Mouse (Mus musculus): ENCODE measurements at regions not wholly inside any gene's neighbourhood (a gene's known extent, or its start where the extent isn't known, plus 50 kb on each side); places are given as distances from the start of the nearest gene placed in this dataset.
"Not testable (repeated sequence)": the region's sequence is repeated elsewhere in the genome, so short reads cannot be mapped to it uniquely, and the experiment has no call there.

GRCm38 (mm10) chr5:13847571-13847970, 56.2 kb downstream of the Speer3 start:
- intact Hi-C loops (cut with DNase I): no loop called here
- TF ChIP-seq POLR2A (IDR thresholded peaks at IDR 0.05; ENCODE audit: insufficient read depth, low read depth, low read length) (no peak), CTCF (IDR thresholded peaks at IDR 0.05) (no peak), EP300 (IDR thresholded peaks at IDR 0.05; ENCODE audit: insufficient read depth, low read depth, low read length) (no peak)
- Histone ChIP-seq H3K4me3 (no peak overlapping the region), H3K79me2 (replicated peaks; ENCODE audit: control insufficient read depth, insufficient read depth, low read length) (no peaks in the 10 kb centered on the region), H3K36me3 (ENCODE audit: control insufficient read depth, insufficient read depth, low read length) (no peaks in the 10 kb centered on the region), H3K9ac (ENCODE audit: low read depth, low read length) (no peak overlapping the region), H3K27ac (no peak overlapping the region), H3K4me1 (ENCODE audit: control insufficient read depth, insufficient read depth, low read length) (no peaks in the 10 kb centered on the region), H3K27me3 (ENCODE audit: control insufficient read depth, insufficient read depth, low read length) (no peaks in the 10 kb centered on the region)
- 26% methylated on average over 1 of the region's 1 CpGs for WGBS
- DNase-seq: no peak

- not testable (repeated sequence) for H3K4me3 ChIP-seq; DNase-seq; H3K27me3 ChIP-seq (ENCODE audit: control insufficient read depth, insufficient read depth, low read length); H3K36me3 ChIP-seq (ENCODE audit: control insufficient read depth, insufficient read depth, low read length); H3K4me1 ChIP-seq (ENCODE audit: control insufficient read depth, insufficient read depth, low read length); H3K27ac ChIP-seq; H3K9ac ChIP-seq (ENCODE audit: low read depth, low read length); H3K79me2 ChIP-seq (replicated peaks; ENCODE audit: control insufficient read depth, insufficient read depth, low read length)
- 68% methylated on average over 6 of the region's 6 CpGs for WGBS
- intact Hi-C loops (cut with DNase I): loop anchor here (10.0 kb wide), 1 partner anchor 45 kb away; no protein-coding TSS in a partner anchor
These were observed 88.8 kb downstream of the Speer3 start for GRCm38 (mm10) chr5:13880236-13880635.

DNA sequence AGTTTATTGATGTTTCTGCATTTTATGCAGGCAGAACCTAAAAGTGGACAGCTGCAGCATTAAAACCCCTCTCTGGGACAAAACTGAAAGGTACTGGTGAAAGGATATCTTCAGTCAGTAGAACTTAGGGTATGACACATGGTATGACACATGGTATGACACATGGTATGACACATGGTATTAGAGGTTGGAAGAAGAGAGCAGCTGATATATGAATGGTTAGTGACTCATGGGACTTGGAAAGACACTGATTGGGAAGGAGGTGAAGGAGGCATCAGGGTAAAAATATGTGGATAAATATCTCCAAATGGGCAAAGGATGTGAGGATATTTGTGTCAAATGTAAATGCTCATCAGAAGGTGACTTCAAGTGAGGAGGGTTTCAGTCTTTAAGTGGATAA, 97.0 kb downstream of the Speer3 start:
- no peak for TF ChIP-seq CTCF (IDR thresholded peaks at IDR 0.05)
- no peak for TF ChIP-seq POLR2A (IDR thresholded peaks at IDR 0.05; ENCODE audit: insufficient read depth, low read depth, low read length)
- no peak for TF ChIP-seq EP300 (IDR thresholded peaks at IDR 0.05; ENCODE audit: insufficient read depth, low read depth, low read length)
- no peak for DNase-seq
- Histone ChIP-seq H3K4me3 (no peak overlapping the region), H3K36me3 (ENCODE audit: control insufficient read depth, insufficient read depth, low read length) (no peaks in the 10 kb centered on the region), H3K4me1 (ENCODE audit: control insufficient read depth, insufficient read depth, low read length) (no peaks in the 10 kb centered on the region), H3K9ac (ENCODE audit: low read depth, low read length) (no peak overlapping the region), H3K27me3 (ENCODE audit: control insufficient read depth, insufficient read depth, low read length) (no peaks in the 10 kb centered on the region), H3K27ac (no peak overlapping the region), H3K79me2 (replicated peaks; ENCODE audit: control insufficient read depth, insufficient read depth, low read length) (no peaks in the 10 kb centered on the region)
- intact Hi-C loops (cut with DNase I): loop anchor here (10.0 kb wide), 1 partner anchor 54 kb away; no protein-coding TSS in a partner anchor

- no peak for DNase-seq
- intact Hi-C loops (cut with DNase I): no loop called here
- TF ChIP-seq CTCF (IDR thresholded peaks at IDR 0.05): no peak
- 61% methylated on average over 3 of the region's 3 CpGs for WGBS
- Histone ChIP-seq H3K79me2 (replicated peaks; ENCODE audit: control insufficient read depth, insufficient read depth, low read length) (no peaks in the 10 kb centered on the region), H3K4me3 (no peak overlapping the region), H3K9ac (ENCODE audit: low read depth, low read length) (no peak overlapping the region), H3K36me3 (ENCODE audit: control insufficient read depth, insufficient read depth, low read length) (no peaks in the 10 kb centered on the region), H3K27me3 (ENCODE audit: control insufficient read depth, insufficient read depth, low read length) (no peaks in the 10 kb centered on the region), H3K4me1 (ENCODE audit: control insufficient read depth, insufficient read depth, low read length) (no peaks in the 10 kb centered on the region), H3K27ac (no peak overlapping the region)
These were observed 116.8 kb upstream of the Sema3e start for GRCm38 (mm10) chr5:13908257-13908656.

GRCm38 (mm10) chr5:13917355-13917754, 107.7 kb upstream of the Sema3e start:
- Histone ChIP-seq H3K36me3 (ENCODE audit: control insufficient read depth, insufficient read depth, low read length) (no peaks in the 10 kb centered on the region), H3K27me3 (ENCODE audit: control insufficient read depth, insufficient read depth, low read length) (no peaks in the 10 kb centered on the region), H3K4me3 (no peak overlapping the region), H3K4me1 (ENCODE audit: control insufficient read depth, insufficient read depth, low read length) (no peaks in the 10 kb centered on the region), H3K27ac (no peak overlapping the region), H3K9ac (ENCODE audit: low read depth, low read length) (no peak overlapping the region), H3K79me2 (replicated peaks; ENCODE audit: control insufficient read depth, insufficient read depth, low read length) (no peaks in the 10 kb centered on the region)
- DNase-seq: no peak
- intact Hi-C loops (cut with DNase I): no loop called here
- TF ChIP-seq EP300 (IDR thresholded peaks at IDR 0.05; ENCODE audit: insufficient read depth, low read depth, low read length): no peak
- no peak for TF ChIP-seq POLR2A (IDR thresholded peaks at IDR 0.05; ENCODE audit: insufficient read depth, low read depth, low read length)
- no peak for TF ChIP-seq CTCF (IDR thresholded peaks at IDR 0.05)
- WGBS: 85% methylated on average over 2 of the region's 2 CpGs

GRCm38 (mm10) chr5:13922295-13922694, 102.8 kb upstream of the Sema3e start:
- no peaks in the 10 kb centered on the region for H3K79me2 ChIP-seq (replicated peaks; ENCODE audit: control insufficient read depth, insufficient read depth, low read length)
- TF ChIP-seq POLR2A (IDR thresholded peaks at IDR 0.05; ENCODE audit: insufficient read depth, low read depth, low read length): no peak
- no peak for TF ChIP-seq CTCF (IDR thresholded peaks at IDR 0.05)
- no peak for TF ChIP-seq EP300 (IDR thresholded peaks at IDR 0.05; ENCODE audit: insufficient read depth, low read depth, low read length)
- 60% methylated on average over 4 of the region's 4 CpGs for WGBS
- intact Hi-C loops (cut with DNase I): no loop called here
- H3K9ac ChIP-seq (ENCODE audit: low read depth, low read length): no peak overlapping the region
- no peaks in the 10 kb centered on the region for H3K4me1 ChIP-seq (ENCODE audit: control insufficient read depth, insufficient read depth, low read length)
- H3K27ac ChIP-seq: no peak overlapping the region
- DNase-seq: no peak
- no peak overlapping the region for H3K4me3 ChIP-seq
- no peaks in the 10 kb centered on the region for H3K27me3 ChIP-seq (ENCODE audit: control insufficient read depth, insufficient read depth, low read length)
- no peaks in the 10 kb centered on the region for H3K36me3 ChIP-seq (ENCODE audit: control insufficient read depth, insufficient read depth, low read length)

DNA sequence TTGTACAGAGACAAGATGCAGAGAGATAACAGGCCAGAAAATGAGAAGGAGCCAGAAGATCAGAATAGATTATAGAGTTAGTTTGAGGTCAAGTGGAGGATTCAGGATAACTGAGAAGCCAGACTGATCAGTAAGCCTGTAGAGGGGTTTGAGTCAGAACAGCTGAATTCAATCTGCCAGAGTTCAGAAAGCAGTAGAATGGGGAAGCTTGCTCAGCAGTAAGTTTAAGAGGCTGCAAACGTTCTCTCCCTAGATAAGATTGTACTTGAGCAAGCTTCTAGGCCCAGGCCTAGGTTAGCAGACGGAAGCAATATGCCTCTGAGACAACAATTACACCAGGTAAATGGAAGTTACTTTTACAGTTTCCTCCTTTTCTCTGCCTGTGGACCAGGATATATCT, 94.1 kb upstream of the Sema3e start:
- no peak for DNase-seq
- TF ChIP-seq EP300 (IDR thresholded peaks at IDR 0.05; ENCODE audit: insufficient read depth, low read depth, low read length): no peak
- no peak for TF ChIP-seq POLR2A (IDR thresholded peaks at IDR 0.05; ENCODE audit: insufficient read depth, low read depth, low read length)
- no peak for TF ChIP-seq CTCF (IDR thresholded peaks at IDR 0.05)
- Histone ChIP-seq H3K4me3 (no peak overlapping the region), H3K36me3 (ENCODE audit: control insufficient read depth, insufficient read depth, low read length) (no peaks in the 10 kb centered on the region), H3K79me2 (replicated peaks; ENCODE audit: control insufficient read depth, insufficient read depth, low read length) (no peaks in the 10 kb centered on the region), H3K27me3 (ENCODE audit: control insufficient read depth, insufficient read depth, low read length) (no peaks in the 10 kb centered on the region), H3K27ac (no peak overlapping the region), H3K9ac (ENCODE audit: low read depth, low read length) (no peak overlapping the region), H3K4me1 (ENCODE audit: control insufficient read depth, insufficient read depth, low read length) (no peaks in the 10 kb centered on the region)
- intact Hi-C loops (cut with DNase I): no loop called here
- 25% methylated on average over 2 of the region's 2 CpGs for WGBS

Measured in heart, adult 2 months (tissue).